Mouse (Mus musculus): ENCODE measurements at regions not wholly inside any gene's neighbourhood (a gene's known extent, or its start where the extent isn't known, plus 50 kb on each side); places are given as distances from the start of the nearest gene placed in this dataset.
A peak's percentile ranks its signal among the peaks of the same experiment; 100 is the strongest.

DNA sequence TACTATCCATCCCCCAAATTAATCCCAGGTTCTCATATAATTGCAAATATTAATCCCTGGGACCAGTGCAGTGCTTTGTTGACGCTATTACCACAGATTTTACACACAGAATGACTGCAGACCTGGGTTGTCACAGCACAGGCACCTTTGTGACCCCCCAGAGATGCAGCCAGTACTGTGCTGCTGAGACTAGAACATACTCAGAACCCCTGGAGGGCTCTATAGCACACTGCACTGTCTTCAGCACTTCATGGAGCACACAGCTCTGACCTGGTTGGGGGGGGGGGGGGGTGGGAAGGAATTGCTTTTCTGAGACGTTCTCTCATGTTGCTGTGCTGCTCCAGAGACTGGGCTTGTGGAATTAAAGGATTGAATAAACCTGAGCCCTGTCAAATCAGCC lies 154.9 kb upstream of the Gm34302 start:
- intact Hi-C loops (cut with DNase I), result no loop called here
- no peak for DNase-seq

DNA sequence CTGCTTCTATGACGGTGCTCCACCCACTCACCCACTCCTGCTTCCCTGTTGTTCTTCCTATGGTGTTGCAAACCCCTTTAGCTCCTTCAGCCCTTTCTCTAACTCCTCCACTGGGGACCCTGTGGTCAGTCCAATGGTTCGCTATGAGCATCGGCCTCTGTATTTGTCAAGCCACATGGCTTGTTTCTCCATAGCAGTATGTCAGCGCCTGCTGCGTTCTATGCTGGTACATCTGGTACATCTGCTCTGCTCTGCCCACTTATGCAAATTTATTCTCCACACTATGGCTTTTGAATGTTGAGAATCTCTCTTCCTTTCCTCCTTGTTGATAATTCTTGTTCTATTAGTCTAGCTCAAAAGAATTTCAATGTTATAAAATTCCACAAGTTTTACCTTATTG lies 154.2 kb upstream of the Gm34302 start:
- DNase-seq, result no peak
- intact Hi-C loops (cut with DNase I), result loop anchor here (2.0 kb wide), 1 partner anchor 29 kb away; no protein-coding TSS in a partner anchor

GRCm38 (mm10) chr3:63627724-63628123 lies 144.0 kb upstream of the Gm34302 start:
- DNase-seq, result no peak
- intact Hi-C loops (cut with DNase I), result no loop called here

DNA sequence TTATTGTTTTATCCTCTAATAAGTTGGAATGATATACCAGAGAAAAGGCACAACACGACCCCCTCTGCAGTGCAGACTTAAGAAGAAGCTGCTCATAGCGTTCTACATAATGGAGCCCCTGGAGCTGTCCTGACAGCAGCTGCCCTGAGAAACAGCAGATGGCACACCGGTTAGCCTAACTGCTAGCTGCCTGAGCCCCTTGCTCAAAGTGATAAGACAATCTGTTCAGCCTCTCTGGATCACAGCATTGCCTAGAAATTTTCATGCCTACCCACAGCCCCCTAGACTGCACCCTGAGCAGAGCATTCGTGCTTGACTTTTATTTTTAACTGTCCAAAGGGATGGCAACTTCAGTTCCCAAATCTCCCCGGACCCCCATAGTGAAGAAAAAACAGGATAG lies 132.4 kb upstream of the Gm34302 start:
- no peak for DNase-seq
- intact Hi-C loops (cut with DNase I), result no loop called here

DNA sequence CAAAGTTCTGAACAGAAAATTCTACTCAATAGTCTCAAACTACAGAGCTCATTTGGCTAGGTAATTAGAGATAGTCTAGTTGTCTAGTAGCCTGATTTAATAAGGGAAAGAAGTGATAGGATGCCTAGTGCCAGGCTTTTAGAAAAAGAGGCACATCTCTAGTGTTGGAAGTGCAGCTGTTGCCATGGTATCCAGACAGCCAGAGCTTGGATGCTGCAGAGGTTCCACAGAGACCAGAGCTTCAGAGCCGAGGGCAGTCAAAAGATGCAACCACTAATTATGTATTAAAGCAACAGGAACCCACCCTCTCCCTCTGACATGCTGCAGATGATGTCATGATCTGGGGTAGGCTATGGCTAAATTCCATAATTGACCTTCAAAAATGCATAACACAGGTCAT lies 130.0 kb upstream of the Gm34302 start:
- intact Hi-C loops (cut with DNase I), result no loop called here
- DNase-seq, result no peak

DNA sequence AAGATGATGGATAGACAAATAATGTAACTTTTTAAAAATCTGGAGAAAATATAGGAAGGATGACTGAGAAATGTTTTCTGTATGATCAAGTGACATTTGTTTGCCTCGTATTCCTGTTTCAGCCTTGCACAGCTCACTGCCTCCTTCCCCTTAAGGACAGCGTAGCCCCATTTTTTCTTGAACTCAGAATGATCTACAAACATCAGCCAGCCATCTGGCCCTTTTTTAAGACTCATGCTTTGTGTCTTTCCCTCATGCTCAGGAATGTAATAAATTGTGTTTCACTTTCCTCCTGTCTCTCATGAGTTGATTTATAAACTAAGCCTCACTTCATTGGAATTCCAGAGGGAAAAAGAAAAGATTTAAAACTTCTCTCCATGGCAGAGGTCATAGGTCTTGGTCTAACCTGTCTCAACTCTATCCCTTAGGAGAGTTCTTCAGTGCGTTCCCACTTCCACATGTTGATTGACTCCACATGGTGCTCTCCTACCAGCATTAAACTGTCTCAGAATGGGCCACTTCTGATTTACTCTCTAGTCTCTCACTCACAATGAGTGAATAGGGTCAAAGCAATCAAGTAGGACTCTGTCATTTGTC lies 129.2 kb upstream of the Gm34302 start:
- DNase-seq, result no peak
- intact Hi-C loops (cut with DNase I), result no loop called here

DNA sequence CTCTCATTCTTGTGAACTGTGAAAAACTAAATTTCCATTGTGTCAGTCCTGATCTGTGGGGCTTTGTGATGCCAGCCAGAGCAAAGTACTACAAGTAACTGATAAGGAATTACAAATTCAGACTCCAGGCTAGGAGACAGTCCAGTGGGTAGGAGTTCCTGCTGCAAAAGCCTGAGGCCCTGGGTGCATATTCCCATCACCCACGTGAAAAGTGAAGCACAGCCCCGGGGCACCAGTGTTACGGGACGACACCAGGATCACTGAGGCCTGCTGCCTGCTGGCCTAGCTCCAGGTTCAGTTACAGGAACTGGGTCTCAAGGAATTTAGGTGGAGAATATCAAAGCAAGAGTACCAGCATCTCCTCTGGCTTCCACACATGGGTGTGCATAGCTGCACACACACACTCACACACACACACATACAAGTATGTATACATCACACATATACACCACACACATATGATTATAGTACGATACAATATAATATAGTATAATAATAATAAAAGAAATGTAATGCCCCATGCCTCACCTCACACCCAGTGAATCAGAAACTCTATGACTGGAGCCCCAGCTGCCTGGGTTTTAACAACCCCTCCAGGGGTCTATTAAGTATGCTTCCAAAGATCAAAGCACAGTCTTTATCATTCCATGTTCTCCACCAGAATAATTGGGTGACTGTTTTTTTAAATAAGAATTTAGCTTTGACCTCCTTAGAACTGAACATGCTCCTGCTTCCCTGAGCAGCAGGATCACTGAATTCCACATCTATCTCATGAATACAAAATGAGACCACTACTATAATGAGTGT lies 126.6 kb upstream of the Gm34302 start:
- DNase-seq, result no peak
- intact Hi-C loops (cut with DNase I), result no loop called here

DNA sequence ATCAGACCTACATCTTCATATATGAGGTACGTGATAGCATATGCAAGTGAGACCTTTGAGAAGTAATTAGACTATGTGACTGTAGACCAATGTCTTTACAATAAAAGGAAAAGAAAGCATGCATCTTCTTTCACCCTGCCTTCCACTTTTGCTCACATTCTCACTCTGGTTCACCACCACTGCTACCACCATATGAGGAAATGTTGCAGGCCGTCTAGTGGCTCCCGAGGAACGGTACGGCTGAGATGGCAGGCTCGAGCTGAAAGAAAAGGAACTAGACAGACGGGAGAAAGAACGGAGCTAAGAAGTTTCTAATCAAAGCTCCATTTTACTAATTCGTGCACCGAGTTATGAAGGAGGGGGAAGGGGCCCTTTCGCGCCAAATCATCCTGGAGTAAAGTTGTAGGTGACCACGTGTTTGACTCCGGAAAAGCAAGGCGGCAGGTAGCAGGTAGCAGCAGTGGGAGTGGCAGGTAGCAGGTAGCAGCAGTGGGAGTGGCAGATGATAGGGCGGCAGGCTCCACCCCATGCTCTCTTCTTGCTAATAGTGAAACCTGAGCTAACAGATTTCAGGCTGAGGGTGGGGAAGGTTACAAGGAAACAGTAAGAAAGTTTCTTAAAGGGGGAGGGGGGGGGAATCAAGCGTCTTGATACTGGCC lies 125.9 kb upstream of the Gm34302 start:
- DNase-seq, result no peak
- intact Hi-C loops (cut with DNase I), result loop anchor here (2.0 kb wide), 1 partner anchor 27 kb away; no protein-coding TSS in a partner anchor

- intact Hi-C loops (cut with DNase I), result no loop called here
- DNase-seq, result no peak
Observed at GRCm38 (mm10) chr3:63582717-63583696, 99.3 kb upstream of the Gm34302 start.

DNA sequence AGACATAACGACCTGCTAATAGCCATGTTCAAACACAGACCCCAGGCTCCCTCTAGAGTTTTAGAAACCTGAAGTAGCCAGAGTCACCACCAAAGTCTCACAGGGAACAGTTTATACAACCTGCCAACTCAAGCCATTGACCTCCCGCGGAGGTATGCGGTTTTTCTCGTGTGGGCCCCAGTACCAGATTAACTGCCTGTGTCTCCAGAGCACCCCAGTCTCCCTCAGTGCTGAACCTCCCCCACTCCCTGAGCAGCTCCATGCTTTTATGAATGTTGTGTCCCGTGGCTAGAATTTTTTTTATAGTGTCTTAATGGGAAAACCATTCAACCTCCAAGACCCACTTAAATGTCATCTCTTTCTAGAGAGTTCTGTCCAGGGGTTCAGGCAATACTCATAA lies 98.5 kb upstream of the Gm34302 start:
- no peak for DNase-seq
- intact Hi-C loops (cut with DNase I), result no loop called here

DNA sequence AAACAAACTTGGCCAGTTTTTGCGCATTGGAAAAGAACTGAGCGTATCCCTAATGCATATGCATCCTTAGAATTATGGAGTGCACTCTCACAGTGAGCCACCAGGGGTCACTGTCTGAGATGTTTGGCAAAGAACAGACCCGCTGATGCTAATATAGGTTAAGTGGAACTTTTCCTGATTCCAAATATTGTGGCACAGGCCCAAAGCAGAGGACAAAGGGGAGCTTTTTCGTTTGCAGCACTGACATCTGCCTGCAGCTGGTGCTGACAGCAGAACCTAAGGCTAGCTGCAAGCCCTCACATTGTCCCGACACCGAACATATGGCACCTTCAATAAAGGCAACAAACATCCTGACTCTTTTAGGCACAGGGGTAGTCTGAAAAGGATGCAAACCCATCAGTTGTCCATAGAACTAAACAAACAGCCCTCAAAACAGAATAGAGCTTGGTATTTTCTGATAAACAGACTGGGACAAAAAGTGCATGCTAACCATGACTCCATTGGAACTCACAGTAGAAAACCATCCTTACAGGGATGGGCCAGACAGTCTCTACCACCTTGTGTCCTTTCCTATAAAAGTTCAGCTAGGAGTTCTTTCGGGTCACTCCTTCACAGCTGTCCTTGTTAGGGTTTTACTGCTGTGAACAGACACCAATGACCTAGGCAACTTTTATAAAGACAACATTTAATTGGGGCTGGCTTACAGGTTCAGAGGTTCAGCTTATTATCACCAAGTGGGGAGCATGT lies 87.1 kb upstream of the Gm34302 start:
- intact Hi-C loops (cut with DNase I), result loop anchor here (5.0 kb wide), 1 partner anchor 297 kb away; no protein-coding TSS in a partner anchor
- peak; percentile 27 to 31 for DNase-seq

DNA sequence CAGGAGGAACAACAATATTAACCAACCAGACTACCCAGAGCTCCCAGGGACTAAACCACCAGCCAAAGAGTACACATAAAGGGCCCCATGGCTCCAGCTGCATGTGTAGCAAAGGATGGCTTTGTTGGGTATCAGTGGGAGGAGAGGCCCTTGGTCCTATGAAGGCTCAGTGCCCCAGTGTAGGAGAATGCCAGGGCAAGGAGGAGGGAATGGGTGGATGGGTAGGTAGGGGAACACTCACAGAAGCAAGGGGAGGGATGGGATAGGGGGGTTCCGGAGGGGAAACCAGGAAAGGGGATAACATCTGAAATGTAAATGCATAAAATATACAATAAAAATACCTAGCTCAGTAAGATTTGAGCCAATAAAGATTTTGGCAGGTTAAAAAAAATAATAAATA lies 86.4 kb upstream of the Gm34302 start:
- DNase-seq, result no peak
- intact Hi-C loops (cut with DNase I), result loop anchor here (5.0 kb wide), 1 partner anchor 297 kb away; no protein-coding TSS in a partner anchor

DNA sequence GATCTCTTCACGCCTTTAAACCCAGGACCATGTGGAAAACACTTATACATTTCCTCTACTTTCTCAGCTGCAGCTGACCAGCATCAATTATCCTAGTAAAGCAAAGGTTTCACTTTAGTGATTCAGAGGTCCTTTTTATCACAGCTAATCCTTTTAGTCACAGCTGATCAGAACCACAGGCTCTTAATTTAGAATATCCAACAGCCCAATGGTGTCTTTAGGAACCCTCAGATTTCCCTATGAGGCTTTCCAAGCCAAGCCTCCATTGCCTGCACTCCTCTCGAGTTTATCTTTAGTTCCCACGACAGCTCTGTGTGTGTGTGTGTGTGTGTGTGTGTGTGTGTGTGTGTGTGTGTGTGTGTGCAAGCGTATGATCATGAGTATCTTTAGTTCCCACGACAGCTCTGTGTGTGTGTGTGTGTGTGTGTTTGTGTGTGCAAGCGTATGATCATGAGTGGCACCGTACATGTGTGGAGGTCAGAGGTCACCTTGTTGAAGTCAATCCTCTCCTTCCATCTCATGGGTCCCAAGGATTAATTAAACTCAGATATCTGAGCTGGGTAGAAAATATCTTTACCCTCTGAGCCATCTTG lies 85.4 kb upstream of the Gm34302 start:
- intact Hi-C loops (cut with DNase I), result no loop called here
- no peak for DNase-seq

- intact Hi-C loops (cut with DNase I), result no loop called here
- no peak for DNase-seq
Observed at GRCm38 (mm10) chr3:63567726-63568125, 84.0 kb upstream of the Gm34302 start.

- no peak for DNase-seq
- intact Hi-C loops (cut with DNase I), result no loop called here
Observed at GRCm38 (mm10) chr3:63563057-63563456, 79.4 kb upstream of the Gm34302 start.

DNA sequence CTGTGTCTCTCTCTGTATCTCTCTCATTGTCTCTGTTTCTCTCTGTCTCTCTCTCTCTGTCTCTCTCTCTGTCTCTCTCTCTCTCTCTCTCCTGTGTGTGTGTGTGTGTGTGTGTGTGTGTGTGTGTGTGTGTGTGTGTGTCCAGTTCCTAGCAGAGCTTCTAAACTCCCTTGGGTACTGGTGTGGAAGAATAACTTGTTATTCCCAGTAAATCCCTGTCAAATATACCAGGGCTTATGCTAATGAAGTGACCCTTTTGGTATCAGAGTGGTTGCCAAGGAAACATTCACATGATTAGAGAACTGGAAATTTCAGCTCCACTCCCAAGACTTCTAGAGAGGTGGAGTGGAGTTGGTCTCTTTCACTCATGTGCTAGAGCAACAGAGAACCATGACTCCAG lies 78.9 kb upstream of the Gm34302 start:
- intact Hi-C loops (cut with DNase I), result no loop called here
- no peak for DNase-seq

DNA sequence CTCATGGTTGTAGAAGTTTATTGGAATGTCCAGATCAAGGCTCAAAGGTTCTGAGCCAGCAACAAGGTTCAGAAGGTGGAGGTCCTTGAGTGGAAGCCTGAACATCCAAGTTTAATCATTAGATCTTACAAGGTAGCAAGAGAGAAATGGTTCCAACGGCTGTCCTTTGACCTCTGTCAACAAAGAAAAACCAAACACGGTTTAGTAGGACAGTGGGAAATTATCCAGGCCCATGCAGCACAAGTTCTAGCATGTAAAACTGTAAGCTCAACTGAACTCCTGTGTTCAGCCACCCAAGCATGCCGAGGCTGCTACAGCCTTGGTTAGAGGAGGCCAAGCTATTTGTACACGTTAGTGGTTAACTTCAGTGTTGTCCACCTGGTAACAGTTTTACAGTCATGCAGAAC lies 77.1 kb upstream of the Gm34302 start:
- no peak for DNase-seq
- intact Hi-C loops (cut with DNase I), result no loop called here

DNA sequence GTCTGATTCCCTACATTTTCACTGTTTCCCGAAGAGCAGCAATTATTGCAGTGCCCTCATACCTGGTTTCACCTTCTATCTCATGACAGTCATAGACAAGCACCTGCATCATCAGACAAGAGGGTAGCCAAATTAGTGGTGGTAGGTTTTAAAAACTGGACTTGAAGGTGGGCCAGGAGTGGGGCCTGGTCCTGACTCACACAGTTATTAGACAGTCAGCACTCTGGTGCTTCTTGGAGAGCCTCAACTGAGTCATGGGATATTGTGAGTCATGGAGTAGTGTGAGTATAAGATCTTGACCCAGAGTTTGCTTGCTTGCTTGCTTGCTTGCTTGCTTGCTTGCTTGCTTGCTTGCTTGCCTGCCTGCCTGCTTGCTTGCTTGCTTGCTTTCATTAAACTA lies 73.1 kb upstream of the Gm34302 start:
- no peak for DNase-seq
- intact Hi-C loops (cut with DNase I), result loop anchor here (5.0 kb wide), 1 partner anchor 311 kb away; no protein-coding TSS in a partner anchor

DNA sequence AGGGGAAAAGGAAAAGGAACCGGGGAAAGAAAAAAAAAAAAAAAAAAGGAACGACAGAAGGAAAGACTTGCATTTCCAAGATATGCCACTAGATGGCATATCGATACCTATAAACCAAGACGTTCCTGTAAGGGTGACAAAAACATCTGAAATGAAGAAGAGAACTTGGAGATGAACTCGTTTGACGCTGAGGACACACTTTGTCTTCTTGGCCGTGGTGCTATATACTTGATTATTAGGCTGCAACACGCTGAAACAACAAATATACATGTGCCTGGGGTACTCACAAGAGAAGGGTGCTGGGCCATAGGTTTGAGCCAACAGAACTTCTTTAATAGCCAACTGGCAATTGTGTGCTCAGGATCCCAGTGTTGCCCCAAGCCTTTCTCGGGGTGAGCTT lies 71.2 kb upstream of the Gm34302 start:
- intact Hi-C loops (cut with DNase I), result loop anchor here (5.0 kb wide), 2 partner anchors 312 to 372 kb away; partner anchors contain the start of gene E130311K13Rik
- DNase-seq, result no peak
